Mouse (Mus musculus): ENCODE data around the gene Adarb1. TPM values are rescaled to one million over a fixed set of nuclear protein-coding genes. Genes with fewer than 3 reads are reported as not detected.
"Not testable (repeated sequence)": the region's sequence is repeated elsewhere in the genome, so short reads cannot be mapped to it uniquely, and the experiment has no call there.

Adarb1 gene
- total RNA-seq, 4 experiments from 2014 or later: 130 to 141 (median 135) TPM

DNA sequence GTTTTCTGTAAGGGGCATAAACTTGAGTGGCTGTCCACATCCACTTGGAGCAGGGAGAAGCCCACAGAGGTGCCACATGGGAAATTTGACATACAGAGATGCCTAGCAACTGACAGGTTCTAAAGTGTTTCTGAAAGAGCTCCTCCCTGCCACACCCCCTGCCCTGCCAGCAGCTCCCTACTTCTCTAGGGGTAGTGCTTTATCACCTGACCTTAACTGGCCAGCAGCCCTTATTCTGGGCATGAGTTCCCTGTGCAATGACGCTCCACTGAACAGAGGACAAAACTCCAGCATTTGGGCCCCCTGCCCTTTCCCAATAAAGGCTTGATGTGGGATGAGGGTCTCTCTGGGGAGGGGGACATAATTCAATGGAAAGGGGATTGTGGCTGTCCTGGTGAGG is 97.1 kb downstream of the Adarb1 start:
- DNase-seq (ENCODE audit: low spot score in 2 of 2): no peak

DNA sequence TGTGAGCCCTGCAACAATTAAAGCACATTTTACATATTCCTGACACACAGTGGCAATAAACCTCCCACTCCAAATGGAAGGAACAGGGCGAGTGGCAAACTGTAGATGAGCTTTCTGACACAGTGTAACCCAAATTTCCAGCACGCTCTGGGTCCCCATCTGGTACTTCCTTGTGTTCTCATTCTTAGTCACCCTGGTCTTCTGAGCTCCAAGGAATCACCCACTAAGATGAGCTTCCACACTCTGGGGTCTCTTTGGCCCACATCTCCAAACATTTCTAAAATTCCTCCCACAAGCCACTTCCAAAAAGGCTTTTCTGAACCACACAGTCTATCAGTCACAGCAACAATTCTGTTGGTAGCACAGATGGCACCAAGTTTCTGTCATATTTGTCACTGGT is 102.4 kb downstream of the Adarb1 start:
- DNase-seq (ENCODE audit: low spot score in 2 of 2): peak in 1 of 2 experiments; percentile 79

DNA sequence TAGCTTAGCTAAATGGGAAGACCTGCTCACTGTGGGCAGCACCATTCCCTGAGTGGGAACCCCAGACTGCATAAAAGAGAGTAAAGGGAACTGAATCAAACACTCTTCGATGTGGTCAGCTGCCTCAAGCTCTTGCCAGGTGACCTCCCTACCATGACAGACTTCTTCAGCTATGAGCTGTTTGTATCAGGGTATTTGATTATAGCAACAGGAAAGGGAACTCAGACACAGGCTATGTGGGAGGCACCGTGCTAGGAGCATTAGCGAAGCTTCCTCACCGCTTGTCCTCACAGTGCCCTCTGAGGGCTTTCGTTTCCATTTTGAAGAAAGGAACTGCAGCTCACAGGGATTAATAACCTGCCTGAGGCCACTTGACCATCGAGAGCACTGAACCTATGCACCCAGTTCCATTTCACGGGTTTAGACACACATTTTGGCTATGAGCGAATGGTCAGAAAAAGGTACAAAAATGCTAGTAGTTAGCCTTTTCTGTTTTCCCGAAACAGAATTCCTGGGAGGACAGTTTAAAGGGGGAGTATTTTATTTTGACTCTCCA is 103.3 kb downstream of the Adarb1 start:
- no peak for DNase-seq (ENCODE audit: low spot score in 2 of 2)

DNA sequence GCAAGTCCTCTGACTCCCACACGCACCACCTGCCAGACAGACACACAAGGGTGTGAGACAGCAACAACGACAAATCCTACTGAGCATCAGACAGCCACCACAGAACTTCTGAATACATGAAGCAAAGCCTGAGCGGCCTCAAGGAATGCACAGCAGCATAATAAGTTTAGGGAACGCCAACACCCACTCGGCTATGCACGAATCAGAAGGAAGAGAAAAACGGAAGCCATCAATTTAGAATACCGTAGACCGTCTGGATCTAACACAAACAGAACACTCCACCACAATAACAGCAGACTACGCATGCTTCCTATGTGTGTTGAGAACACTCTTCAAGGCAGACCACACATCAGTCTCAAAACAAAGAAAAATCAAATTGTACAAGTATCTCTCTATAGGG is 109.1 kb downstream of the Adarb1 start:
- no peak for DNase-seq (ENCODE audit: low spot score in 2 of 2)

DNA sequence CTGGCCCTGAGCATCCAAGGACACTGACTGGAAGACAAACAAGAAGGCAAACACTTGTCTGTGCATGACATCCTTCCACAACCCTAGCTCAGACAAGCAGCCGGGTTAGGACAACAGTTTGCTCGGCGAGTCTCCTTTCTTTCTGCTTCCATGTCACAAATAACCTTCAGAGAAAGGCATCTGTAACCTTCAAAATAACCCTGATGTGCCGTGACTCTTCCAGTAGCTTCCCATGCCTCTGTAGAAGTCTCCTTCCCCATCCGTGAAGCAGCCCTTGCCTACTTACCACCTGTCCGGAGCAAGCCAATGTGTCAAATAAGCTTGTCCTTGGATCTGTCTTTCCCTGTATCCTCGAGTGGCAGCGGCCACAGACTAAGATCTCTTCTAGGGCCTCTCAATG is 112.3 kb downstream of the Adarb1 start:
- no peak for DNase-seq (ENCODE audit: low spot score in 2 of 2)

DNA sequence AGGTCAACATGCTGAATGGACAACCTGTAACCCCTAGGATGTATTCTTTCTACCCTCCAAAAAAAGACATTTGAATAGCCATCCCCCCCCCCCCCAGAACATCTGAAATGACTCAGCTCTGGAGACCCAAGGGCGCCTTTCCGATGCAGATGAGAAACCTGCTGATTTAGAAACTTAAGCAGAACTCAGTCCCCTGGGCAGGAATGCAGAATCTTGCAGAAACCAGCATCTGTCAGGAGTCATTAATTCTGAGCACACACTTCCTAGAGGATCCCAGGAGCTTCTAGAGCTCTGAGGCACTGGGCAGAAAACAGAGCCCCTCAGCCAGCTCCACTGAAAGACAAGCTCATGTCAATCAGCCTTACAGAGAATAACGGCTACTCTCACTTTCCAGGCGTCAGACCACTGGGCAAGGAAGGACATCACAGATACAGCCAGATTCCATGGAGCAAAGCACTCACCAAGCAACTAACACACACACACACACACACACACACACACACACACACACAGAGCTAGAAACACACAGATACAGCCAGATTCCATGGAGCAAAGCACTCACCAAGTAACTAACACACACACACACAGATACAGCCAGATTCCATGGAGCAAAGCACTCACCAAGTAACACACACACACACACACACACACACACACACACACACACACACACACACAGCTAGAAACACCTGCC is 113.1 kb downstream of the Adarb1 start:
- no peak for DNase-seq (ENCODE audit: low spot score in 2 of 2)

DNA sequence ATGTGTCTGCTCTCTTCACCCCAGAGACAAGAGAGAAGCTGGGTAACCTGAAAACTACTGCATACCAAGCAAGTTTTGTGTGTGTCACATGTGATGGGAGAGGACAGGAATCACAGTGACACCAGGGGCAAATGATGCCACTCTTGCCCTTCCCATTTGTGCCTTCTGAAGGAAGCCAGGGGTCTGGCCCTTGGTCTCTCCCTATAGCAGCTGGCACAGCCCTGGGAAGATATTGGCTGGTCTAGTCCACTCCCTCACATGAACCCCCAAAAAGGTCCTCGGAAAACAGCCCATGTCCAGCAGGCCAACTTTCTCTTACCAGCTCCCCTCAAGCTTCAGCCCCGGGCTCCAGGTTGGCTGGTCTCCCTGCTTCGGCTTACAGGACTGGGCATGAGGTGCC is 113.7 kb downstream of the Adarb1 start:
- no peak for DNase-seq (ENCODE audit: low spot score in 2 of 2)

DNA sequence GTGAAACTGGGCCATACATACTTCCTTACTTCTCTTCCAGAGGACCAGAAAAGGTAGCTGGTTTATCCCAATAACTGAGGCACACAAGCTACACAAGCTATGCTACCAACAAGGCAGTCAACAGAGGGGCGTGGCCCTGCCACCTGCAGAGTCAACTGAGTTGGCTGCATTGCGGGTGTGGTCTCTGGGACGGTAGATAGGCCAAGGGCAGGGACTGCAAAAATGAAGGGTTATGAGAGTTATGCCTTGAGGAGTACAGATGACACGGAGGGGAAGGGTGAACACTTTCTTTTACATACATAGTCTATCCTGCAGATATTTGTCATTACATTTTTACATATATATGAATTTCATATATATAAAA is 117.2 kb downstream of the Adarb1 start:
- DNase-seq (ENCODE audit: low spot score in 2 of 2): no peak

DNA sequence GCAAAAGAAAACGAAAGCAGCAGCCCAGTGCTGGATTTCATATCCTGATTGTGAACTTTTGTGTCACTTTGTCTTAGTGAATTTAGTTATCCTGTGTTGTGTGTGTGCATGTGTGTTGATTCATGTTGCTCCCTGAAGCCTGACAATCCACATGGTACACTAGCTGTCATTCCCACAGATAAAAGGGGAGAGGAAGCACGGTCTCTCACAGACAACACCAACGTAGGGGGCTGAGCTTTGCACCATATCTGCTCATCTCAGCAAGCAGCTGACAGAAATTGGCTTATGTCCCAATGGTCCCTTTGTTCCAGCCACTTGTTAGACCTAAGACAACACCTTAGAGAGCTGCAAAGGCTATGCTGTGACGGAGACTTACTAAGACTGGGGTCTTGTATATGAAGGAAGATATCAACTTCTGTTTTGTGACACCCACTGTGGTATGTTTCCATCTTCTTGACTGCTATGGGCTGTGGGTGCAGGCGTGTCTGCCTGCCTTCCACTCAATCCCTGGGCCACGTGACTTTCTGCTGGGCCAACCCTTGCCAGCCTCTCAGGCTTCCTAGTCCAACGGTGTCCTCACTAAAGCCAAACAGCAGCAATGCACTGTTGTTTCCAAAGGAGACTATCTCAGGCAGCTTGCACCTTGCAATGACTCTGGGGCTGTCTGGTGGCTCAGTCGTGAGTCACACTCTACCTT is 117.7 kb downstream of the Adarb1 start:
- DNase-seq (ENCODE audit: low spot score in 2 of 2): no peak

DNA sequence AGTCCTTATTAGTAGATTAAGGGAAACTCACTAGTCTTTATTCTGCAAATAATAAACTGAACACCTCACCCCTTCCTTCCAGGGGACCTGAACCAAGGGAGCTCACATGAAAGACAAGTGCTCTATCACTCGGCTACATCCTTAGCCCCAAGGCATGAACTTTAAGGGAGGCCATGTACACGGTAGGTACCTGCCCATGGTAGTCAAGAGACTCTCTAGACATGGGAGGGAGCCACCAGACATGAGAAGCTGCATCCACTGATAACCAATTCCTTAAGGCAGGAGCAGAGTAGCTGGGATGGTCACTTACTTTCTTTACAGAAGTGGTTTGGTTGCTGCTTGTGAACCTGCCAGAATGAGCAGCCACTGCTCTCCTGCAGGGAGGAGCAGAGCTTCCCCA is 118.9 kb downstream of the Adarb1 start:
- no peak for DNase-seq (ENCODE audit: low spot score in 2 of 2)

DNA sequence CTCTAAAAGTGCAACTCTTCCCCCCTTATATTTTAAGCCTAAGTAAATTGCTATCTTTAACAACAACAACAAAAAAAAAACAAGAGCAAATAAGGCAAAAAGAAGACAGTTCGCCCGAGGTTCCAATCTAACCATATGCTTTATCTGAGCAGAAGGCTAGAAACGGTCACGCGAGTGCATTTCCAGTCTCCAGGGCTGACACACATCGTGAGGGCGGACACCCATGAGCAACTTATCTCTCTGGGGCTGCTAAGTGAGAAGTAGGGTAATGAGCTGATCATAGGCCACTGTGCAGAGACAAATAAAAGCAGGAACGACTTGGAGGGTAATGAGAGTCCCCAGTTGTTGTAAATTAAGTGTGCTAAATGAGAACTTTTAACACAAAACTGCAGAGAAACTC is 119.4 kb downstream of the Adarb1 start:
- no peak for DNase-seq (ENCODE audit: low spot score in 2 of 2)

DNA sequence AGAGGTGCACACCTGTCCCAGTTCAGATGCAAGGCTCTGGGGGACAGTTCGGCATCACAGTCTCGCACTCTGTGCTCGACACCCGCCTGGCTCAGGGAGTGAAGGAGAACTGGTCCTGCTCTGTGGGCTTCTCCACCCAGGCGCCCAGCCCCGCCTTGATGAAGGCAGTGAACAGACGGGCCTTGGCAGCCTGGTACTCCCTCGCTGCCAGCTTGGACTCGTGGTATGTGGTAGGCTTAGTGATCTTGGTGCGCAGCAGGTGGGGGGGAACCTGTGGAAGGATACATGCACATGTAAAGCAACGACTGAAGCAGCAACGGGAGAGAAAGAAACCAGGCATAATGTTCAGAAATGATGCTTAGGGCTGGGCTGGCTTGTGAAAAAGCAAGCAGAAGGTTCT is 123.4 kb downstream of the Adarb1 start:
- DNase-seq (ENCODE audit: low spot score in 2 of 2): peak in 1 of 2 experiments; percentile 63

DNA sequence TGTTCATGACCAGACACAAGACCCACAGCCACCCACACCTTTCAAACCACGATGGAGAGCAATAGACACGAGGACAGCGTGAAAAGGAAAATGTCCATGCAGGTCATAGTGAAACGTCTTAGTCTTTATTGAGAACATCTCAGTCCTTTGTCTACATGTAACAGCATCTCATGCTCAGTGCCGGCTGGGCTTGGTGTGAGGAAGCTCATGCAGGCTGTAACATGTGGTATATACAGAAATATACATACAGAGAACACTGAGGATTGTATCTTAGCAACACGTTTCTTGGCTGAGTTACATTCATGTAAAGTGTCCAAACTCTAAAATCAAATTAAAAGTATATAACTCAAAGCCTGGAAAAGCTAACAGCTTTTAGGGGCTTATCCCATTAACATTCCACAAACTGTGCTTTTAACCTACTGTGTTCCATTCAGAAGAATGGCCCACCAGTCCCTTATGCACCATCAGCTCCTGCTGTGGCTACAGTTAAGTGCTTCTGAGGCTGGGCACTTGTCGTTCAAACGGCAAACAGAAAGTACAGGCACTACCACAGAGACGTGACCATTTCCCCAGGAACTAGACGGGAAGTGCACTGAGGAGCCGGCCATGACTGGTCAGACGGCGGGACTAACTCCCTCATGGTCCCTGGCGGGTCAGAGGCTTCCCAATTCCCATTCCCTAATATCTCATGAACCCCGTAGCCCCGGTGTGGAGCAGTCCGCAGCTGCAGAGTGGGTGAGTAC is 127.3 kb downstream of the Adarb1 start:
- DNase-seq (ENCODE audit: low spot score in 2 of 2): no peak

DNA sequence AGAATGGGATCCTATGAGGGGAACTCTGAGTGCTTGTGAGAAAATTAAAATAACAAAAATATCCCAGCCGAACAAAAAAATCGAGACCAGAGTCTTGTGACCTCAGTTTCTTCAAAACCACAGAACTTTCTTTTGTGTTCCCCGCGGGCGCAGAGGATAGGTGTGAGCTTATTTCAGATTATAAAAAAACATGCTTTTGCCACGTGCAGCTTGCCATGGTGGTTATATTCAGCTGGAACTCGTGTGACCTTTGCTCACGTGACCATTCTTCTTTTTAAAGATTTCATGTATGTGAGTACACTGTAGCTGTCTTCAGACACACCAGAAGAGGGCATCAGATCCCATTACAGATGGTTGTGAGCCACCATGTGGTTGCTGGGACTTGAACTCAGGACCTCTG is 128.5 kb downstream of the Adarb1 start:
- no peak for DNase-seq (ENCODE audit: low spot score in 2 of 2)

DNA sequence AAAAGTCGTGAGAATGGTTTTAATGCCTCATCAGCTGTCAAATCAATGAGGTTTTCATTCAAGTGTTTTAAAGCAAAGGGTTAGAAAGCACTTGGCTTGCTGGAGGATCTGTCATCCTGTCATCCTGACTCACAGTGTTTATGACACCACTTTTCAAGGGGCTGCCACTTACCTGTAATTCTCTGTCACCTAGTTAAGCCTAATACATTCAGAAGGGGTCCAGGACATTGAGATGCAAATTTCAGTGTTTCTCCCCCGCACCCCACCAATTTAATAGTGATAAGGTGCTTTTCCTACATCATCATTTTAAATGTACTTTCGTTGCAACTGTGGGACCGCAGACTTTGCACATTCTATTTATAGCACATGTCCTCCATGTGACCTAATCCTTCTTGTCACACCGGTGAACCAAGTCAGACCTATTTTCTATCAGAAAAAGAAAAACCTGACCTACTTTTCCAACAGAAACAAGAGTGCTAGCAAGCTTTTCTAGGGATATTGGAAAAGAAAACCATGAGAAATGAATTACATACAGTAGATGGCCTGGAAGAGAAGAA is 129.4 kb downstream of the Adarb1 start:
- no peak for DNase-seq (ENCODE audit: low spot score in 2 of 2)

DNA sequence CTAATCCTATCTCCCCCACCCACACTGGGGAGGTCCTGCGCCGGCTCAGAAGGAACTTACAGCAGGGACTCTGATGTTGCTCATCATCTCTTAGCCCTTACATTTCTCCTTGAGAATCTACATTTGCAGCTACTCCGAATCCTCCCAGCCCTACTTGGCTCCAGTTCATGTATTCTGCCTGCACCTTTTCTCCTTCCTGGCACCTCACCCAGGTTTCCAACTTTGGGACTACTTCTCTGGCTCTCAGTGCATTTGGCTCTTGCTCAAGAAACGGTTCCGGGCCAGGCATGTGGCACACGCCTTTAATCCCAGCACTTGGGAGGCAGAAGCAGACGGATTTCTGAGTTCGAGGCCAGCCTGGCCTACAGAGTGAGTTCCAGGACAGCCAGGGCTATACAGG is 130.4 kb downstream of the Adarb1 start:
- DNase-seq (ENCODE audit: low spot score in 2 of 2): no peak

DNA sequence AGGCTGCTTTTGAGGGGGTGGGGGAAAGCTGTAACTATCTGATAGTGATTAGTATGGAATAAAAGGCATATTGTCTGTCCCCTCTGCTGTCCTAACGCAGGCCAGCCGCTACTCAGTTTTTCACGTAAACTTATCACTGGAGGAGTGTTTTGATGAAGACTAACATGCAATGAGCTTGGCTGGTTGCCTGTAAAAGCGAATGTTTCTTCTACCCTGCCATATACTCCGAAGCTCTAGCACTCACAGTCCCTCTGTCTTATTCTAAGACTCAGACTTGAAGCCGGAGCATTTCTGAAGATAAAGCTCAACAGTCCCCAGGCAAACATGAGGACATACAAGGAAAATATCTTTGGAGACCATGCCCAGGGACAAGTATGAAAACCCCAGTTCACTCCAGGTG is 133.2 kb downstream of the Adarb1 start:
- DNase-seq (ENCODE audit: low spot score in 2 of 2): no peak

DNA sequence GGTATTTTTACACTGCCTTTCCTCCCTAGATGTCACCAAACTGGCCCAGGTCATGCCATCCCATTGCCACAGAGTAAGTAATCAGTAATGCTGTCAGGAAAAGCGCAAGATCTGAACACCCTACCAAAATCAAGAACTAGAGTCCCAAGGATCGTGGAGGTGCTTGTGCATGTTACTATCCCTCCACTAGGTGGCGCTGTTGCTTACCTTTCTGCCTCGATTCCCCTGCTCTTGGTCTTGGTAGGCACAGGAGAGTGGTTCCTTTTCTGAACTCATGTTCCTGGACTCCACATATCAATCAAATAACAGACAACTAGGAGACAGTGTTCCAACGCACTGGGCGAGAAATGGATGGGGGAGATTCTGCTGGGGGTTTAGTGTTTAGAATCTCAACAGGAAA is 135.2 kb downstream of the Adarb1 start:
- peak in 1 of 2 experiments; percentile 37 for DNase-seq (ENCODE audit: low spot score in 2 of 2)

DNA sequence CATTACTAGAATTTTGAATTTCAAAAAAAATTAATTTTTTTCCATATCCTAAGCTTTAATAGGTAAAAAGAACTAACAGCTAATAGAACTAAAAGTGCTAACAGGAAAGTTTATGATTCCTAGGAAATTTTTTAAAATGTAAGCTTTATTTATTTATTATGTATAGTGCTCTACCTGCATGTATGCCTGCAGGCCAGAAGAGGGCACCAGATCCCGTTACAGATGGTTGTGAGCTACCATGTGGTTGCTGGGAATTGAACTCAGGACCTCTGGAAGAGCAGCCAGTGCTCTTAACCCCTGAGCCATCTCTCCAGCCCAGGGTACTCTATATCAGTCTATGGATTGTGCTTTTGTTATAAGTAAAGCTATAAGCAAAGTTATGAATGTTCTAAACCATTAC is 136.0 kb downstream of the Adarb1 start:
- not testable (repeated sequence) for DNase-seq (ENCODE audit: low spot score in 2 of 2)

DNA sequence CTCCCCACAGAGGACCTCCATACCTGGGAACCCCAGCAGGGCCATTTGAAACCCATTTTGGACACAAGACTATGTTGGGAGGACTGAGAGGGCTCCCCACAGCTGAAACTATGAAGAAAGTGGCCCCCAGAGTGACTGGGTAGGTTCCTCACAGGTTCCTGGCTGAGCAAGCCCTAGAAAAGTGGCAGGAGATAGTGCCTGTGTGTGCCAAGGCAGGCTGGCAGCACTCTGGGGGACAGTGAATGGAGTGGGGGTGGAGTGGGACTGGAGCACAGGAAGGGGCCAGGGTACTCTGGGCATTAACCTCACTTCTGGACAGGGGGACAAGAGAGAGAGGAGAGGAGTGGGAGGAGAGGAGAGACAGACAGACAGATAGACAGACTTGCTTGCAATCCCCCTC is 144.3 kb downstream of the Adarb1 start:
- DNase-seq (ENCODE audit: low spot score in 2 of 2): no peak

DNA sequence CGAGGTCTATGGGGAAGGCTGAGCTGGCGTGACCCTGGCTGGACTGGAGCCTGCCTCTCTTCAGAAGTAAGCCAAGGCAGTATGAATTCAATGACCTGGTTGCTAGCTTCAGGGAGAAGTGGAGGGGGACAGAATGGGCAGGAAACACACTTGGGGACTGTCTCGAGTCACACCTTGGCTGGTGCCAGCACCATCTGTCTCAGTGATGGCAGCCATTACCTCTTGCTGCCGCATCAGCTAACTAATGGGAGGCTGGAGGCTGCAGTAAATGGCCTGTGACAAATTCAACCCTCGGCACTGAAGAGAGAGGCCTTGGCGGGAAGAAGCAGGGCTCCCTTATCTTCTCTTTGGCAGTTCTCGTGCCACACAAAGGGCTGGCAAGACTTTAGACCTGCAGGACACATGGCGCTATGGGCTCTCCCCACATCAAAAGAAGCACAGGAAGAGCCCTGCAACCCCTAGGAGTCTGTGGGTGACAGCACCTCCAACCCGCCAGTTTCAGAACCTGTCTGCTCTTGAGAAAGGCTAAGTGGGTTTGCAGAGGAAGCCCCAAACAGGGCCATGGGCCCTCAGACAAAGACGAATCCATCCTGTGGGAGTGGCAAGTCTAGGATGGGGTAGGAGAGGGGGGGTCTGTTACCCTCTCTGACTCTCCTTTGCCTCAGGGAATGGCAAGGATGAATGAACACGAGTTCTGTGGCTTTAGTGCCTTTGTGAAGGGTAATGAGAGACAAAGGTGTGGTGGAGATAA is 144.9 kb downstream of the Adarb1 start:
- DNase-seq (ENCODE audit: low spot score in 2 of 2): no peak

All from left cerebral cortex, adult 8-10 months (tissue).